Mouse (Mus musculus) hindbrain, embryonic 16.5 days (tissue): ENCODE data around the gene Dda1. TPM values are rescaled to one million over a fixed set of nuclear protein-coding genes. Genes with fewer than 3 reads are reported as not detected.
A peak's percentile ranks its signal among the peaks of the same experiment; 100 is the strongest.

Experiments
- ATAC-seq: fragments of 200-750 bp; cut with Nextera tagmentation; 2 replicates; pipeline ENCODE4 v1.8.0; 2017; ENCODE audit warnings: moderate TSS enrichment, moderate library complexity
- H3K27ac ChIP-seq: fragments of 300-500 bp; sonication (generic); 2 replicates; pipeline ENCODE4 v1.5.1; 2014; ENCODE audit warnings: low read depth, mild to moderate bottlenecking, control low read depth, low read length, moderate library complexity
- H3K27me3 ChIP-seq: fragments of 300-500 bp; sonication (generic); replicated peaks from 2 replicates; pipeline ENCODE4 v1.6.1; 2014; ENCODE audit warnings: low read length; ENCODE audit not compliant: control insufficient read depth, insufficient read depth
- H3K36me3 ChIP-seq: fragments of 300-500 bp; sonication (generic); 2 replicates; pipeline ENCODE4 v1.6.1; 2014; ENCODE audit warnings: mild to moderate bottlenecking, low read length, moderate library complexity, mixed read lengths; ENCODE audit not compliant: control insufficient read depth, insufficient read depth
- H3K4me1 ChIP-seq: fragments of 300-500 bp; sonication (generic); 2 replicates; pipeline ENCODE4 v1.6.1; 2014; ENCODE audit warnings: low read depth, low read length; ENCODE audit not compliant: control insufficient read depth, insufficient read depth
- H3K4me2 ChIP-seq: fragments of 300-500 bp; sonication (generic); 2 replicates; pipeline ENCODE4 v1.6.1; 2014; ENCODE audit warnings: mild to moderate bottlenecking, low read length, control low read depth, moderate library complexity
- H3K4me3 ChIP-seq: fragments of 300-500 bp; sonication (generic); 2 replicates; pipeline ENCODE4 v1.5.1; 2014; ENCODE audit warnings: mild to moderate bottlenecking, low read length, control low read depth, moderate library complexity
- H3K9ac ChIP-seq: fragments of 300-500 bp; sonication (generic); 2 replicates; pipeline ENCODE4 v1.6.1; 2014; ENCODE audit warnings: low read depth, mild to moderate bottlenecking, control low read depth, low read length, moderate library complexity
- H3K9me3 ChIP-seq: fragments of 300-500 bp; sonication (generic); 2 replicates; pipeline ENCODE4 v1.6.1; 2014; ENCODE audit warnings: mild to moderate bottlenecking, low read length, moderate library complexity; ENCODE audit not compliant: control insufficient read depth
- WGBS: fragments of 180-500 bp; shearing (Covaris S2); extraction: QIAGEN DNeasy Blood & Tissue Kit; methylation state at CpG from one replicate; pipeline ENCODE4 v1.1.7; 2014; 5-methylcytosine and 5-hydroxymethylcytosine counted together
- polyA plus RNA-seq: library from polyadenylated mRNA; unstranded; fragments of >200 nt; fragmentation: Nextera tagmentation; extraction: Ambion mirVana; gene quantifications from 2 replicates; pipeline ENCODE4 v1.2.1, GENCODE M21; 2015

Gene Dda1
- polyA plus RNA-seq, 1 experiment from 2014 or later = 247 TPM

DNA sequence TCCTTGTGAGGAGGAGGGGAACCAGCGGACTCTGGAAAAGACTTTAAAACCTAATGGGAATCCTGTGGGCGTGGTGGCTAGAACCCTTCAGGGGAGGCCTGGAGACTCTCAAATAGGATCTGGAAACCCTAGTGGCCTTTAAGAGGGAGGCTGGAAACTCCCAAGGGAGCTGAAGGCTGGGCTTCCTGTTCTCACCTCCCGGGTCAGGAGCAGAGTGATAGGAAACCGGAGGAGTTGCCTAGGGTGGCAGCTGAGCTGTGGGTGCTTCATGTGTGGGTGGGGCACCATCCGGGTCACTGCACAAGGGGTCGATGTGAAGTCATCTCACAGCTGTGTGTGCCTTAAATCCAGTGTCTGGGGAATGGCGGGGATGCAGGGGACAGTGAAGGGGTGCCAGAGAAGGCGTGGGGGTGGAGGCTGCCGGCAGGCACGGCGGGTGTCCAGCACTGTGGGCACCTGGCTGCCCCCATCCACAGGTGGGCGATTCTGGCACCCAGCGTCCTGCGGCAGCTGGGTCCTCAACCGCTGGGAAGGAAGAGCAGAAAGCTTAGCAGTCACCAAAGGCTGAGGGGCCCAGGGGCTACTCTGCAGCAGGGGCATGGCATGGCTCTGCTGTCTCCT, 29.0 kb downstream of the Dda1 start:
- no peak for ATAC-seq
- 34% methylated on average over 12 of the region's 15 CpGs for WGBS
- H3K4me3 ChIP-seq = no peak overlapping the region
- no peak overlapping the region for H3K4me2 ChIP-seq
- no peaks in the 10 kb centered on the region for H3K9me3 ChIP-seq
- H3K27me3 ChIP-seq = no peaks in the 10 kb centered on the region
- H3K27ac ChIP-seq = no peak overlapping the region
- H3K9ac ChIP-seq = no peak overlapping the region
- H3K36me3 ChIP-seq = peaks cover 5% of the 10 kb centered on the region
- peaks cover 6% of the 10 kb centered on the region for H3K4me1 ChIP-seq

GRCm38 (mm10) chr8:71498816-71499690, 30.1 kb downstream of the Dda1 start:
- 38% methylated on average over 16 of the region's 16 CpGs for WGBS
- Histone ChIP-seq H3K9ac (no peak overlapping the region), H3K36me3 (0 out of 2 replicates have a peak, but pooled peaks cover under 1% of the 10 kb centered on the region), H3K4me2 (no peak overlapping the region), H3K27ac (no peak overlapping the region), H3K4me3 (no peak overlapping the region), H3K9me3 (no peaks in the 10 kb centered on the region), H3K27me3 (no peaks in the 10 kb centered on the region), H3K4me1 (peaks cover 6% of the 10 kb centered on the region)
- ATAC-seq = no peak

DNA sequence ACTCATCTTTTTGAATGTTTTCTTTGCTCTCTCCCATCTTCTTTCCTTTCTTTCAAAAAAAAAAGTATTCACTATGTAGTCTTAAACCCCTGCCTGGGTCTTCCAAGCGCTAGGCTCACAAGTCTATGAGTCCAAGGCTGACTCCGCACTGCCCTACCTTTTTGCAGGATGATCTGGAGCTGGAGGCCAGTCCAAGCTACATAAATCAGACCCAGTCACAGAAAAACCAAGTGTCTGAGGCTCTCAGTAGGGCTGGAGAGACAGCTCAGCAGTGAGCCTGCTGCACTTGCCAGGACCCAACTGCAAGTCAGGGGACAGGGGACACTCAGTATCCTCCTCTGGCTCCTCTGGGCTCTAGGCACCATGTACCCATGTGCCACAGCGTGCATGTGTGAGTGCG, 35.4 kb downstream of the Dda1 start:
- WGBS = 94% methylated on average over 4 of the region's 4 CpGs
- no peaks in the 10 kb centered on the region for H3K9me3 ChIP-seq
- H3K27ac ChIP-seq = no peak overlapping the region
- peaks cover 2% of the 10 kb centered on the region; the same call in 1 of the 2 replicates for H3K4me1 ChIP-seq
- no peak overlapping the region for H3K4me3 ChIP-seq
- H3K4me2 ChIP-seq = no peak overlapping the region
- H3K27me3 ChIP-seq = peaks cover 25% of the 10 kb centered on the region
- H3K9ac ChIP-seq = no peak overlapping the region
- no peak for ATAC-seq
- no peaks in the 10 kb centered on the region for H3K36me3 ChIP-seq

DNA sequence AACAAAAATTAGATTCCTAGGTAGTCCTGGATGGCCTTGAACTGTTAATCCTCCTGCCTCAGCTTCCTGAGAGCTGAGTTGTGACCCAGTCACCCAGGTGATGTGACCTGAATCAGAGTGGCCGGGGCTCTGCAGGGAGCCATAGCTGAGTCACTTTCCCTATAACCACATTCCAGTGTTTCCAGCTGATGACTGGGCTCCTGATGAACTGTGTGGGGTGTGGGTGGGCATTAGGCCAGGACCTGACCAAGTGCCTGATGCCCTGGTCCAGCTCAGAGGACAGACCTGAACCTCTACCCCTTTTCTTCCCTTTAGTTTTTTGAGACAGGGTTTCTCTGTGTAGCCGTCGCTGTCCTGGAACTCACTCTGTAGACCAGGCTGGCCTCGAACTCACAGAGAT, 36.3 kb downstream of the Dda1 start:
- Histone ChIP-seq H3K27ac (no peak overlapping the region), H3K4me1 (peaks cover 2% of the 10 kb centered on the region; the same call in 1 of the 2 replicates), H3K4me2 (no peak overlapping the region), H3K27me3 (peaks cover 28% of the 10 kb centered on the region), H3K9ac (no peak overlapping the region), H3K36me3 (no peaks in the 10 kb centered on the region), H3K9me3 (no peaks in the 10 kb centered on the region), H3K4me3 (no peak overlapping the region)
- 98% methylated on average over 4 of the region's 4 CpGs for WGBS
- ATAC-seq = no peak

- H3K27me3 ChIP-seq = peaks cover 28% of the 10 kb centered on the region
- no peak overlapping the region for H3K4me3 ChIP-seq
- WGBS = 78% methylated on average over 4 of the region's 4 CpGs
- H3K4me1 ChIP-seq = peaks cover 2% of the 10 kb centered on the region; the same call in 1 of the 2 replicates
- H3K36me3 ChIP-seq = no peaks in the 10 kb centered on the region
- H3K9ac ChIP-seq = no peak overlapping the region
- ATAC-seq = no peak
- H3K4me2 ChIP-seq = no peak overlapping the region
- no peaks in the 10 kb centered on the region for H3K9me3 ChIP-seq
- no peak overlapping the region for H3K27ac ChIP-seq
Measured at GRCm38 (mm10) chr8:71505979-71506378, 37.0 kb downstream of the Dda1 start.

- peak overlapping the region; percentile 47 for H3K4me3 ChIP-seq
- H3K4me1 ChIP-seq = peaks cover 2% of the 10 kb centered on the region; the same call in 1 of the 2 replicates
- H3K27ac ChIP-seq = no peak overlapping the region
- H3K27me3 ChIP-seq = peaks cover 28% of the 10 kb centered on the region
- H3K9ac ChIP-seq = peak overlapping the region; percentile 65
- no peaks in the 10 kb centered on the region for H3K36me3 ChIP-seq
- under 1% methylated on average over 56 of the region's 61 CpGs for WGBS
- H3K4me2 ChIP-seq = peak overlapping the region; percentile 70
- peak; percentile 90 for ATAC-seq
- no peaks in the 10 kb centered on the region for H3K9me3 ChIP-seq
Measured at GRCm38 (mm10) chr8:71507589-71508104, 38.6 kb downstream of the Dda1 start.

DNA sequence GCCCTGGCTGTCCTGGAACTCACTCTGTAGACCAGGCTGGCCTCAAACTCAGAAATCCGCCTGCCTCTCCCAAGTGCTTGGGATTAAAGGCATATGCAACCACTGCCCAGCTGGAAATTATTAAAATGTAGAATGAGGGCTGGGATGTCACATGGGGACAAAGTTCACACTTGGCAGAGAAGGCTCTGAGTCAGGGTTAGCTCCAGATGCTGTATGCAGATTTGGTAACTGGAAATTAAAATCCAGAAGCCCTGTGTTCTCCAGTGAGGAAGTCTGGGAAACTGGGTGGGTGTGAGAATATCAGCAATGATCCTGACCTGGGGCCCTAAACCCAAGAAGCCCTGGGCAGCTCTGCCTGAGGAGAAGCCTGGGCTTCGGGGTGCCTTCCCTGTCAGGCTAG, 40.3 kb downstream of the Dda1 start:
- H3K4me2 ChIP-seq = no peak overlapping the region
- no peak overlapping the region for H3K27ac ChIP-seq
- WGBS = 77% methylated on average over 2 of the region's 2 CpGs
- H3K9me3 ChIP-seq = no peaks in the 10 kb centered on the region
- peaks cover 2% of the 10 kb centered on the region; the same call in 1 of the 2 replicates for H3K4me1 ChIP-seq
- peaks cover 28% of the 10 kb centered on the region for H3K27me3 ChIP-seq
- H3K36me3 ChIP-seq = no peaks in the 10 kb centered on the region
- no peak overlapping the region for H3K9ac ChIP-seq
- ATAC-seq = no peak
- H3K4me3 ChIP-seq = no peak overlapping the region

- WGBS = 75% methylated on average over 14 of the region's 14 CpGs
- Histone ChIP-seq H3K36me3 (no peaks in the 10 kb centered on the region), H3K9me3 (no peaks in the 10 kb centered on the region), H3K4me2 (no peak within 1 kb of the TSS), H3K4me3 (no peak within 1 kb of the TSS), H3K27ac (no peak within 1 kb of the TSS), H3K9ac (no peak within 1 kb of the TSS), H3K27me3 (peaks cover 20% of the 10 kb centered on the region), H3K4me1 (peaks cover 2% of the 10 kb centered on the region; the same call in 1 of the 2 replicates)
- ATAC-seq = no peak
Measured at GRCm38 (mm10) chr8:71511644-71512043, 42.6 kb downstream of the Dda1 start, which contains the start of gene Plvap. Gene Plvap, minus strand, starts transcription at chr8:71511752.
